In genomic region chr1:132880161-132881005, GRCm38 (mm10) we compare ENCODE assay signal across 9 mouse cellular contexts. TPM values are rescaled to one million over a fixed set of nuclear protein-coding genes. Genes with fewer than 3 reads are reported as not detected.
DNase-seq lines count a peak whose midpoint lies in the region; ATAC-seq lines count a peak whose summit lies in the region.
"Had no signal": no experiment of that assay in that cellular context is flagged by ENCODE, and none has a peak within 500 bp of the region (broad histone marks: within the 10 kb centered on the region; RNA-seq: fewer than 3 reads in every experiment).

TSS of gene Lrrn2 (plus strand) at chr1:132880273.

- peak within 1 kb of the TSS; percentile 96 for H3K4me2 ChIP-seq in hindbrain, embryonic 13.5 days
- peak within 1 kb of the TSS; percentile 88 for H3K4me2 ChIP-seq in midbrain, embryonic 15.5 days

- H3K27ac ChIP-seq in hindbrain, embryonic 13.5 days, result peak within 1 kb of the TSS; percentile 86
- peak within 1 kb of the TSS; percentile 91 for H3K27ac ChIP-seq in midbrain, embryonic 15.5 days

- WGBS in hindbrain, embryonic 13.5 days, result under 1% methylated on average over 77 of the region's 80 CpGs
- 0% methylated on average over 66 of the region's 80 CpGs for WGBS in midbrain, embryonic 15.5 days

- peak within 1 kb of the TSS; percentile 89 for H3K9ac ChIP-seq in hindbrain, embryonic 13.5 days
- H3K9ac ChIP-seq in midbrain, embryonic 15.5 days, result peak within 1 kb of the TSS; percentile 95

- H3K27me3 ChIP-seq in hindbrain, embryonic 13.5 days, result peaks cover 43% of the 10 kb centered on the region
- no peaks in the 10 kb centered on the region for H3K27me3 ChIP-seq in midbrain, embryonic 15.5 days (replicated peaks)

- H3K9me3 ChIP-seq in hindbrain, embryonic 13.5 days, result no peaks in the 10 kb centered on the region
- H3K9me3 ChIP-seq in midbrain, embryonic 15.5 days, result no peaks in the 10 kb centered on the region

- peaks cover 39% of the 10 kb centered on the region for H3K4me1 ChIP-seq in hindbrain, embryonic 13.5 days (replicated peaks)
- peaks cover 44% of the 10 kb centered on the region for H3K4me1 ChIP-seq in midbrain, embryonic 15.5 days

- peak within 1 kb of the TSS; percentile 73 for H3K4me3 ChIP-seq in hindbrain, embryonic 13.5 days
- peak within 1 kb of the TSS; percentile 80 for H3K4me3 ChIP-seq in midbrain, embryonic 15.5 days
- H3K4me3 ChIP-seq: erythroblast, embryonic 14.5 days had no signal

- intact Hi-C loops in left cerebral cortex, postnatal 25 days (cut with DNase I), result loop anchor here (1.0 to 2.0 kb wide), 4 partner anchors 13 to 122 kb away; no protein-coding TSS in a partner anchor

- peak; percentile 75 for ATAC-seq in frontal cortex, adult (ENCODE audit: low TSS enrichment)
- ATAC-seq in hindbrain, embryonic 13.5 days (ENCODE audit: low FRiP score), result peak; percentile 84
- peak; percentile 84 for ATAC-seq in midbrain, embryonic 15.5 days (replicated peaks)
- no peak for ATAC-seq in megakaryocyte progenitor cell, adult 5-6 weeks (replicated peaks; ENCODE audit: poor library complexity)

- peak; percentile 76 for DNase-seq in adrenal gland, postnatal 14 days
- peak; percentile 79 for DNase-seq in cerebellum, adult 9-10 months
- DNase-seq in left cerebral cortex, postnatal 25 days (ENCODE audit: low spot score in 2 of 2), result peak; percentile 78 to 80
- peak; percentile 62 for DNase-seq in telencephalon, adult 2 months (ENCODE audit: low read depth, low spot score)

- no peaks in the 10 kb centered on the region for H3K36me3 ChIP-seq in hindbrain, embryonic 13.5 days
- no peaks in the 10 kb centered on the region for H3K36me3 ChIP-seq in midbrain, embryonic 15.5 days (replicated peaks)

RNA-seq across cellular contexts. Expression of gene Lrrn2, which starts in this region (rescaled TPM):
- total RNA-seq in adrenal gland, postnatal 14 days (2021), result 7.7 and 9.2 TPM in 2 replicates
- polyA plus RNA-seq in hindbrain, embryonic 13.5 days (2015; fragmentation: Nextera tagmentation; extraction: Ambion mirVana), result 27.2 and 28.5 TPM in 2 replicates
- 100 to 1,000 TPM in 1 of 2 experiments, 10 to 100 TPM in 1; 90.8 to 106 TPM for total RNA-seq in left cerebral cortex, postnatal 25 days (2021)
- 56.8 and 60.2 TPM in 2 replicates for polyA plus RNA-seq in midbrain, embryonic 15.5 days (2015; fragmentation: Nextera tagmentation; extraction: Ambion mirVana)
- total RNA-seq in megakaryocyte progenitor cell, adult 5-6 weeks (2015), result not detected in 2 replicates
- total RNA-seq in megakaryocyte progenitor cell, adult 5-6 weeks (2017), result not detected in 2 replicates
- polyA plus RNA-seq: erythroblast, embryonic 14.5 days had no signal
